20 mouse cellular contexts compared by ENCODE assay signal in genomic region chr5:130797713-130798112, GRCm38 (mm10).
DNase-seq lines count a peak whose midpoint lies in the region; ATAC-seq lines count a peak whose summit lies in the region.
"Had no signal": no experiment of that assay in that cellular context is flagged by ENCODE, and none has a peak within 500 bp of the region (broad histone marks: within the 10 kb centered on the region; RNA-seq: fewer than 3 reads in every experiment).

No protein-coding gene starts in this region.

- no peak overlapping the region for H3K4me2 ChIP-seq in kidney, embryonic 15.5 days
- H3K4me2 ChIP-seq: heart, embryonic 13.5 days; hindbrain, embryonic 13.5 days; limb, embryonic 15.5 days; midbrain, embryonic 11.5 days had no signal

- H3K9me3 ChIP-seq in kidney, embryonic 15.5 days (replicated peaks): no peaks in the 10 kb centered on the region
- H3K9me3 ChIP-seq: forebrain, embryonic 10.5 days; hindbrain, embryonic 13.5 days; limb, embryonic 15.5 days had no signal

- no peak overlapping the region for H3K9ac ChIP-seq in kidney, embryonic 15.5 days
- H3K9ac ChIP-seq: forebrain, postnatal 0 days; heart, embryonic 13.5 days; hindbrain, embryonic 13.5 days; limb, embryonic 15.5 days had no signal

- H3K27me3 ChIP-seq in kidney, embryonic 15.5 days: no peaks in the 10 kb centered on the region
- H3K27me3 ChIP-seq: heart, embryonic 13.5 days; hindbrain, embryonic 13.5 days; limb, embryonic 15.5 days had no signal

- WGBS in kidney, embryonic 15.5 days: 82% methylated on average over 5 of the region's 5 CpGs

- H3K4me1 ChIP-seq in kidney, embryonic 15.5 days: no peaks in the 10 kb centered on the region
- H3K4me1 ChIP-seq: forebrain, embryonic 10.5 days; heart, embryonic 13.5 days; hindbrain, embryonic 13.5 days; limb, embryonic 15.5 days had no signal

- H3K36me3 ChIP-seq in kidney, embryonic 15.5 days: no peaks in the 10 kb centered on the region
- H3K36me3 ChIP-seq: forebrain, embryonic 10.5 days; heart, embryonic 13.5 days; hindbrain, embryonic 13.5 days; limb, embryonic 15.5 days had no signal

- DNase-seq in cerebellum, postnatal 25 days: peak; percentile 53 to 65
- no peak for DNase-seq in cerebellum, adult 11-12 months
- peak; percentile 55 for DNase-seq in left cerebral cortex, adult 18-20 months (ENCODE audit: low spot score in 2 of 2)
- DNase-seq in left cerebral cortex, postnatal 10 days (ENCODE audit: extremely low spot score in 1 of 2, low spot score in 2 of 2): no peak
- peak; percentile 91 for DNase-seq in brain, adult 2 months (ENCODE audit: low read depth, low spot score)
- peak; percentile 47 to 50 for DNase-seq in frontal cortex, postnatal 36 days (ENCODE audit: low spot score in 2 of 2)
- DNase-seq: forebrain, postnatal 0 days; gastrocnemius, postnatal 14 days; heart, adult 18-20 months; kidney, adult 8-10 months; kidney, postnatal 25 days; retina, postnatal 1 day had no signal

- no peak overlapping the region for H3K4me3 ChIP-seq in kidney, embryonic 15.5 days (replicated peaks)
- H3K4me3 ChIP-seq: forebrain, embryonic 10.5 days; heart, embryonic 13.5 days; hindbrain, embryonic 13.5 days; limb, embryonic 15.5 days had no signal

- no peak for ATAC-seq in kidney, embryonic 15.5 days (replicated peaks; ENCODE audit: low FRiP score)
- ATAC-seq: forebrain, postnatal 0 days; inflammation-experienced regulatory T-cells, adult 6 months; lung, postnatal 0 days had no signal

- no peak overlapping the region for H3K27ac ChIP-seq in kidney, embryonic 15.5 days
- H3K27ac ChIP-seq: forebrain, embryonic 10.5 days; heart, embryonic 13.5 days; hindbrain, embryonic 13.5 days; limb, embryonic 15.5 days had no signal

- intact Hi-C loops in left cerebral cortex, postnatal 10 days (cut with DNase I): no loop called here

Comparison
In these comparisons a context has a peak if more than half of its experiments do, and no peak if none do; other contexts are left out.
1. DNase-seq: peak in cerebellum, postnatal 25 days (2 of 2), left cerebral cortex, adult 18-20 months (2 of 2), brain, adult 2 months (single experiment) and frontal cortex, postnatal 36 days (2 of 2); none in cerebellum, adult 11-12 months (single experiment) and left cerebral cortex, postnatal 10 days (0 of 2).